Mouse (Mus musculus) ES-Bruce4 (cell line): Measurements from ENCODE around the gene Syn2. TPM values are rescaled to one million over a fixed set of nuclear protein-coding genes. Genes with fewer than 3 reads are reported as not detected.

ENCODE experiments used
- H3K27ac ChIP-seq: 2 replicates; pipeline ENCODE4 v1.5.1; 2012; ENCODE audit warnings: low read length, inconsistent platforms; ENCODE audit not compliant: insufficient read depth
- H3K27me3 ChIP-seq: 2 replicates; pipeline ENCODE4 v1.6.1; 2012; ENCODE audit warnings: mild to moderate bottlenecking, low read length, inconsistent platforms; ENCODE audit not compliant: control insufficient read depth, poor library complexity, insufficient read depth, severe bottlenecking
- H3K36me3 ChIP-seq: 2 replicates; pipeline ENCODE4 v1.6.1; 2012; ENCODE audit warnings: inconsistent platforms, mild to moderate bottlenecking, low read length, moderate library complexity; ENCODE audit not compliant: control insufficient read depth, poor library complexity, insufficient read depth, severe bottlenecking
- H3K4me1 ChIP-seq: one replicate; pipeline ENCODE4 v1.8.1; 2011; ENCODE audit warnings: low read length; ENCODE audit not compliant: control insufficient read depth, insufficient read depth
- H3K4me3 ChIP-seq: 2 replicates; pipeline ENCODE4 v1.5.1; 2011; ENCODE audit warnings: low read depth, mild to moderate bottlenecking, low read length
- H3K9ac ChIP-seq: 2 replicates; pipeline ENCODE4 v1.6.1; 2012; ENCODE audit warnings: low read depth, mild to moderate bottlenecking, inconsistent platforms; ENCODE audit not compliant: poor library complexity, severe bottlenecking
- H3K9me3 ChIP-seq: replicated peaks from 2 replicates; pipeline ENCODE4 v1.6.1; 2012; ENCODE audit warnings: mild to moderate bottlenecking, low read length, inconsistent platforms; ENCODE audit not compliant: control insufficient read depth, poor library complexity, insufficient read depth, severe bottlenecking
- CTCF ChIP-seq: IDR thresholded peaks from one replicate; pipeline ENCODE4 v1.8.1; 2011; ENCODE audit warnings: low read depth, low read length
- EP300 ChIP-seq: IDR thresholded peaks from 2 replicates; pipeline ENCODE4 v1.6.1; 2011; ENCODE audit warnings: low read depth, low read length; ENCODE audit not compliant: insufficient read depth
- POLR2A ChIP-seq: IDR thresholded peaks from one replicate; pipeline ENCODE4 v1.8.1; 2011; ENCODE audit warnings: low read length; ENCODE audit not compliant: insufficient read depth
- polyA plus RNA-seq: library from polyadenylated mRNA; stranded (reverse); fragments of >200 nt; gene quantifications from 2 replicates; pipeline ENCODE4 v1.2.4, GENCODE M21; 2011; ENCODE audit warnings: low read depth; ENCODE audit not compliant: missing spikeins, insufficient read depth, insufficient read length

The Syn2 gene
- polyA plus RNA-seq, 1 experiment: 0.55 TPM

- TF ChIP-seq POLR2A (no peak), EP300 (no peak), CTCF (no peak)
- no peaks in the 10 kb centered on the region for H3K9me3 ChIP-seq
- H3K27ac ChIP-seq: no peak overlapping the region
- no peak overlapping the region for H3K4me3 ChIP-seq
- H3K9ac ChIP-seq: no peak overlapping the region
- no peaks in the 10 kb centered on the region for H3K27me3 ChIP-seq
- H3K4me1 ChIP-seq: peaks cover 3% of the 10 kb centered on the region
- no peaks in the 10 kb centered on the region for H3K36me3 ChIP-seq
Observed at GRCm38 (mm10) chr6:115126232-115126785, 8.4 kb upstream of the Syn2 start.

- no peak overlapping the region for H3K9ac ChIP-seq
- no peak overlapping the region for H3K27ac ChIP-seq
- TF ChIP-seq EP300: no peak
- TF ChIP-seq CTCF: no peak
- no peak for TF ChIP-seq POLR2A
- H3K9me3 ChIP-seq: no peaks in the 10 kb centered on the region
- H3K27me3 ChIP-seq: no peaks in the 10 kb centered on the region
- no peak overlapping the region for H3K4me3 ChIP-seq
- H3K36me3 ChIP-seq: no peaks in the 10 kb centered on the region
- H3K4me1 ChIP-seq: peaks cover 3% of the 10 kb centered on the region
Observed at GRCm38 (mm10) chr6:115126851-115127250, 7.9 kb upstream of the Syn2 start.

- Histone ChIP-seq H3K4me3 (no peak overlapping the region), H3K27me3 (no peaks in the 10 kb centered on the region), H3K4me1 (peaks cover 3% of the 10 kb centered on the region), H3K27ac (no peak overlapping the region), H3K36me3 (no peaks in the 10 kb centered on the region), H3K9me3 (no peaks in the 10 kb centered on the region), H3K9ac (no peak overlapping the region)
- TF ChIP-seq POLR2A (no peak), CTCF (no peak), EP300 (no peak)
Observed at GRCm38 (mm10) chr6:115127255-115127824, 7.4 kb upstream of the Syn2 start.

GRCm38 (mm10) chr6:115135332-115135649 lies 589 bp downstream of the Syn2 start:
- H3K27ac ChIP-seq: no peak overlapping the region
- peak overlapping the region; percentile 46 for H3K9ac ChIP-seq
- H3K9me3 ChIP-seq: no peaks in the 10 kb centered on the region
- H3K4me3 ChIP-seq: peak overlapping the region; percentile 59
- H3K4me1 ChIP-seq: no peaks in the 10 kb centered on the region
- H3K36me3 ChIP-seq: no peaks in the 10 kb centered on the region
- no peak for TF ChIP-seq EP300
- TF ChIP-seq CTCF: no peak
- TF ChIP-seq POLR2A: no peak
- peaks cover 5% of the 10 kb centered on the region for H3K27me3 ChIP-seq

GRCm38 (mm10) chr6:115136156-115136555 lies 1.5 kb downstream of the Syn2 start:
- TF ChIP-seq EP300: no peak
- no peak for TF ChIP-seq CTCF
- TF ChIP-seq POLR2A: no peak
- H3K27me3 ChIP-seq: peaks cover 5% of the 10 kb centered on the region
- H3K4me3 ChIP-seq: no peak overlapping the region

GRCm38 (mm10) chr6:115141446-115141845 lies 6.7 kb downstream of the Syn2 start:
- TF ChIP-seq EP300 (no peak), CTCF (peak; percentile 39), POLR2A (no peak)
- Histone ChIP-seq H3K4me1 (no peaks in the 10 kb centered on the region), H3K9ac (no peak overlapping the region), H3K27ac (no peak overlapping the region), H3K9me3 (no peaks in the 10 kb centered on the region), H3K4me3 (no peak overlapping the region), H3K36me3 (no peaks in the 10 kb centered on the region), H3K27me3 (peaks cover 1% of the 10 kb centered on the region; the same call in 1 of the 2 replicates)

More at GRCm38 (mm10) chr6:115136156-115136555, 1.5 kb downstream of the Syn2 start:
- Histone ChIP-seq H3K9me3 (no peaks in the 10 kb centered on the region), H3K9ac (no peak overlapping the region), H3K27ac (no peak overlapping the region), H3K4me1 (no peaks in the 10 kb centered on the region), H3K36me3 (no peaks in the 10 kb centered on the region)
